Mouse (Mus musculus) bone marrow, adult 2 months (tissue): ENCODE results near the gene Sema3d. TPM values are rescaled to one million over a fixed set of nuclear protein-coding genes. Genes with fewer than 3 reads are reported as not detected.

Experiments
- H3K27ac ChIP-seq: fragments of 200-500 bp; 2 replicates; pipeline ENCODE4 v1.5.1; 2012; ENCODE audit warnings: low read depth, mild to moderate bottlenecking, control low read depth, inconsistent platforms, low read length; ENCODE audit not compliant: control insufficient read depth, poor library complexity, insufficient read depth
- H3K4me1 ChIP-seq: fragments of 200-500 bp; 2 replicates; pipeline ENCODE4 v1.6.1; 2011; ENCODE audit warnings: low read length; ENCODE audit not compliant: control insufficient read depth, insufficient read depth
- H3K4me3 ChIP-seq: fragments of 200-500 bp; replicated peaks from 2 replicates; pipeline ENCODE3; 2011; ENCODE audit warnings: mild to moderate bottlenecking, low read depth, low read length, control low read depth; ENCODE audit not compliant: control insufficient read depth
- CTCF ChIP-seq: fragments of 200-500 bp; IDR thresholded peaks from 2 replicates; pipeline ENCODE4 v1.5.1; 2011; ENCODE audit warnings: low read length, control low read depth; ENCODE audit not compliant: control insufficient read depth, insufficient read depth
- POLR2A ChIP-seq: fragments of 200-500 bp; IDR thresholded peaks from 2 replicates; pipeline ENCODE4 v1.6.1; 2011; ENCODE audit warnings: low read depth, mild to moderate bottlenecking, control low read depth, low read length, borderline replicate concordance; ENCODE audit not compliant: control insufficient read depth
- WGBS: fragments of 180-500 bp; shearing (Covaris S2); methylation state at CpG from one replicate; pipeline ENCODE4 v1.1.7; 2018; 5-methylcytosine and 5-hydroxymethylcytosine counted together
- polyA plus RNA-seq: library from polyadenylated mRNA; stranded (reverse); fragments of >200 nt; gene quantifications from 2 replicates; pipeline ENCODE4 v1.2.4, GENCODE M21; 2011; ENCODE audit warnings: low replicate concordance; ENCODE audit not compliant: missing spikeins, insufficient read depth, insufficient read length

Gene Sema3d
- polyA plus RNA-seq, 1 experiment, result not detected

GRCm38 (mm10) chr5:12562204-12562603 lies 179.0 kb downstream of the Sema3d start:
- Histone ChIP-seq H3K27ac (no peak overlapping the region), H3K4me1 (no peaks in the 10 kb centered on the region), H3K4me3 (no peak overlapping the region)
- TF ChIP-seq CTCF, result no peak
- no peak for TF ChIP-seq POLR2A
- WGBS, result 41% methylated on average over 5 of the region's 5 CpGs

GRCm38 (mm10) chr5:12563132-12563531 lies 179.9 kb downstream of the Sema3d start:
- Histone ChIP-seq H3K4me1 (no peaks in the 10 kb centered on the region), H3K27ac (no peak overlapping the region), H3K4me3 (no peak overlapping the region)
- WGBS, result 86% methylated on average over 11 of the region's 11 CpGs
- no peak for TF ChIP-seq POLR2A
- TF ChIP-seq CTCF, result no peak

DNA sequence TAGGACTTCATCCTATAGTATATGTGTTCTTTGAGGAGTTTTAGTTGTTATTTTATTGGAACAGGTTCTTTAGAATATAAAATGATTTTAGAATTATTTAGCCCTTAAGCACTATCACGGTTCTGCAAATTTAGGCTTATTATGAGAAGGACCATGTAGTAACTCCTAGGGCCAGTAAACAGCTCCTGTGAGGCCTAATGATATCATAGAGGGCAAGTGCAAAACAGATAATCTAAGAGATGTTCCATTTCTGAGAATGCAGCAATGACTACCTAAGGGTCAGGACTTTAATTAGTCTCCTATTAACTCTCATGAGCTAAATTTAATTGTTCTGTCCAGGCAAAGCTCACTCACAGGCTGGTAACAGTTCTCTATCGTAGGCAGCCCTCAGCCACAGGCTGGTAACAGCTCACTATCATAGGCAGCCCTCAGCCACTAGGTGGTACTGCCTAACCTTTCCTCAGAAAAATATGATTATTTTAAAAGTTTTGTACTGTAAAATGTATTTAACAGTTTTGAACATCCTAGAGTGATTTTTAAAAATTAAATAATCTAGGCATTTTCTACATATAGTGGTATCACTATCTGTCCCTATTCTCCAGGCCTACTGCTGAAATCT lies 181.5 kb downstream of the Sema3d start:
- Histone ChIP-seq H3K27ac (no peak overlapping the region), H3K4me1 (no peaks in the 10 kb centered on the region), H3K4me3 (no peak overlapping the region)
- TF ChIP-seq CTCF, result no peak
- no peak for TF ChIP-seq POLR2A
- 68% methylated on average over 2 of the region's 2 CpGs for WGBS

- H3K4me1 ChIP-seq, result no peaks in the 10 kb centered on the region
- WGBS, result 77% methylated on average over 1 of the region's 1 CpGs
- H3K4me3 ChIP-seq, result no peak overlapping the region
- no peak overlapping the region for H3K27ac ChIP-seq
- TF ChIP-seq POLR2A (no peak), CTCF (no peak)
These were observed 183.4 kb downstream of the Sema3d start for GRCm38 (mm10) chr5:12566568-12566967.

DNA sequence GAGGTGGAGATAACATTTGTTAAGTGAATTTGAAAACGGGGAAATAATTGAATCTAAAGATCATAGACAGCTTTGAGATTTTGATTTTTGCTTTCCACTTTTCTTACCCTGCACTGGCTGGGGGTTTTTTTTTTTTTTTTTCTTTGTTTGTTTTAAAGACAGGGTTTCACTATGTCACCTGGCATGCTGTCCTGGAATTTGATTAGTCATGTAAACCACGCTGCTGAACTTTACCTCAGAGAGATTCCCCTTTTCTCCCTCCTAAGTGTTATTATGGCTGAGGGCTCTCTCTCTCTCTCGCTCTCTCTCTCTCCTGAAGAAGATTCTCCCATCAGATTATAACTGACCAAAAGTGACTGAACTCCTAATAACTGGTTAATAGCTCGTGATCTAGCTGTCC lies 191.4 kb downstream of the Sema3d start:
- H3K4me1 ChIP-seq, result no peaks in the 10 kb centered on the region
- no peak overlapping the region for H3K4me3 ChIP-seq
- no peak for TF ChIP-seq POLR2A
- TF ChIP-seq CTCF, result no peak
- WGBS, result 58% methylated on average over 4 of the region's 4 CpGs
- no peak overlapping the region for H3K27ac ChIP-seq

DNA sequence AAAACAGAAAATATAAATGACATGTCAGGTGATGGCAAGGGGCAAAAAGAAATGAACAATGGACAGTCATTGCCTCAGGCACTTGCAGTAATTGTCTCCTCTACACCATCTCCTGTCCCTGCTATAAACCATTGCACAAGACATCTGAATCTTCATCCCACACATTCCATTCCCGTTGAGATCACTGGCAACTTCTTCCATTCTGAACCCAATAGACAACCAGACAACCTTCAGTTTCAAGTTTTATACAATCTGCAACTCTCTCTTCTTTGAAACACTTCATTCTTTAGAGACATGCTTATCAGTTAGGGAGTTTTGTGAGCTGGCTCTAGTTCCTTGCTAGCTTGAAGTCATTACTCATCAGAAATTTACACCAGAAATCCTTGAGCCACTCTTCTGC lies 192.1 kb downstream of the Sema3d start:
- no peak overlapping the region for H3K27ac ChIP-seq
- WGBS, result 69% methylated on average over 1 of the region's 1 CpGs
- H3K4me3 ChIP-seq, result no peak overlapping the region
- no peaks in the 10 kb centered on the region for H3K4me1 ChIP-seq
- TF ChIP-seq CTCF, result no peak
- no peak for TF ChIP-seq POLR2A

GRCm38 (mm10) chr5:12579752-12580151 lies 196.6 kb downstream of the Sema3d start:
- TF ChIP-seq CTCF (no peak), POLR2A (no peak)
- WGBS, result 38% methylated on average over 4 of the region's 4 CpGs
- no peaks in the 10 kb centered on the region for H3K4me1 ChIP-seq
- no peak overlapping the region for H3K27ac ChIP-seq
- no peak overlapping the region for H3K4me3 ChIP-seq

GRCm38 (mm10) chr5:12582540-12582939 lies 199.4 kb downstream of the Sema3d start:
- no peaks in the 10 kb centered on the region for H3K4me1 ChIP-seq
- no peak overlapping the region for H3K27ac ChIP-seq
- TF ChIP-seq POLR2A, result no peak
- no peak for TF ChIP-seq CTCF
- H3K4me3 ChIP-seq, result no peak overlapping the region
- WGBS, result 14% methylated on average over 1 of the region's 1 CpGs

GRCm38 (mm10) chr5:12583293-12583834 lies 200.2 kb downstream of the Sema3d start:
- H3K4me3 ChIP-seq, result no peak overlapping the region
- no peaks in the 10 kb centered on the region for H3K4me1 ChIP-seq
- 76% methylated on average over 3 of the region's 3 CpGs for WGBS
- no peak overlapping the region for H3K27ac ChIP-seq
- TF ChIP-seq CTCF, result no peak
- no peak for TF ChIP-seq POLR2A

DNA sequence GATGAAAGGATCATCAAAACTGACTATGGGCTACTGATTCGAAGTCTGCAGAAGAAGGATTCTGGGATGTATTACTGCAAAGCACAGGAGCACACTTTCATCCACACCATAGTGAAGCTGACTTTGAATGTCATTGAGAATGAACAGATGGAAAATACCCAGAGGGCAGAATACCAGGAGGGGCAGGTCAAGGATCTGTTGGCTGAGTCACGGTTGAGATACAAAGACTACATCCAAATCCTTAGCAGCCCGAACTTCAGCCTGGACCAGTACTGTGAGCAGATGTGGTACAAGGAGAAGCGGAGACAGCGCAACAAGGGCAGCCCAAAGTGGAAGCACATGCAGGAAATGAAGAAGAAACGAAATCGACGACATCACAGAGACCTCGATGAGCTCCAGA lies 201.7 kb downstream of the Sema3d start:
- TF ChIP-seq POLR2A, result no peak
- H3K4me3 ChIP-seq, result no peak overlapping the region

More for the DNA sequence above, 201.7 kb downstream of the Sema3d start:
- Histone ChIP-seq H3K27ac (no peak overlapping the region), H3K4me1 (no peaks in the 10 kb centered on the region)
- 85% methylated on average over 9 of the region's 9 CpGs for WGBS
